Mouse (Mus musculus): ENCODE measurements at regions not wholly inside any gene's neighbourhood (a gene's known extent, or its start where the extent isn't known, plus 50 kb on each side); places are given as distances from the start of the nearest gene placed in this dataset.
"Not testable (repeated sequence)": the region's sequence is repeated elsewhere in the genome, so short reads cannot be mapped to it uniquely, and the experiment has no call there.

DNA sequence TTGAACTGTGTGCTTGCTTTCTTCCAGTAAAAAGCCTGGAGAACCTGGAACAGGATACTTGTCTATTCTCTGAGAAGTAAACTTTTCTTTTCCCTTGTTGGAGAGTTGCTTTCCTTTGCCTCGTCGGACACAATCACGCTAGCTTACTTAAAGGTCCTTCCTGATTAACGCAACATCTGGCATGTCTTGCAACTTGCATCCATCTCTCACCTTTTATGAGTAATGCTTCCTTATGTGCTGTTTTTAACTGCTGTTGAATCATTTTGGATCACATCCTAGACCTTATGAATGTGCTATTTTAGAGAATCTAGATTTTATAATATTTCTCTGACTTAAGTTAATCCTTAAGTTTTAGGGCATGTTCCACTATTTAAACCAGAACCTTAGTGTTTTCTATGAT lies 188.4 kb upstream of the Pcsk5 start:
- no peak for DNase-seq

DNA sequence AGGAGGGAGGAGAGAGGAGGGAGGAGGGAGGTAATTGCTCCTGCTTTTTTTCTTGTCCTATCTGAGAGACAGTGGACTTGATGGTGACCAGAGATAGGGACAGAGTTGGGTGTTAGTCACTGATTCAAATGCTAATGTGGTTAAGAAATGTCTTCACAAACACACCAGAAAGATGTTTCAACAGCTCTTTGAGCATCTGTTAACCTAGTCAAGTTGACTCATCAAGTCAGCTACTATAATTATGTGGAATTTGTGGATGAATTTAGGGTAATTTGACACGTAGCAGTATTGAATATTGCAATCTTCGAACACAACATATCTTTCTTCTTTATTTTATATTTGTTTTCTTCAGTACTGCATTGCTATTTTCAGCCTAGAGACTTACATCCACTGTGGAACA lies 182.9 kb upstream of the Pcsk5 start:
- DNase-seq, result no peak

DNA sequence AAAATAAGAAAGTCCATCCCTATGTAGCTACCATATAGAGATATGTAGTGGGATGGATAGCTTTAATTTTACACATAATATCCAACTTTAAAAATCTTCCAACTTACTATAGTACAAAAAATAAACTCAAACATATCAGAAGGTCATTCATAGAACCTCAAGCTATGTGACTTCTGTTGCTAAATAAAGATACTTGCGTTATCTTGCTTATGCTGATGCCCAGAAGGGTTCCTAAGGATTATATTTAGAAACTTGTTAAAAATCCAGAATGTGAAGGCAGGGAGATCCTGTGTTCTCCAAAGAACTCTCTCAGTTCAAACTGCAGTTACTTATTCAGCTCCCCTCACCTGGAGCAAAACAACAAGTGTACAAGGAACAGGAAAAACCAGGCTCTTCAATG lies 177.9 kb upstream of the Pcsk5 start:
- DNase-seq, result no peak

DNA sequence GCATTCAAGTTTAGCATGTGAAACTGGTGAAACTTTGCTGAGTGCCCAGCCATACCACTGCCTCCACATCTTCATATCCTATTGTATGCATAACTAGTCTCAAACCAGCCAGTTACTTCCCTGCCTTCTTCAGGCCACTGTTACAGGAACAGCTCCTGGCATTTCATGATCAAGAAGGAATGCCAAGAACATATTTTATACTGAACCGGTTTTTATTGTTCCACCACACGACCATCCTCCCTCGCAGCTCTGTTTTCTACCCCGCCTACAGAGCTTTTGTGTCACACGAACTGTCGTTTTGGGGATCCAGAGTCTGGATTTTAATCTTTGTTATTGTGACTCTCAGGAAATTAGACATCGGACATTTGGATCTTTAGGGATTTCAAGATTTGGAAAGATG lies 174.6 kb upstream of the Pcsk5 start:
- no peak for DNase-seq

DNA sequence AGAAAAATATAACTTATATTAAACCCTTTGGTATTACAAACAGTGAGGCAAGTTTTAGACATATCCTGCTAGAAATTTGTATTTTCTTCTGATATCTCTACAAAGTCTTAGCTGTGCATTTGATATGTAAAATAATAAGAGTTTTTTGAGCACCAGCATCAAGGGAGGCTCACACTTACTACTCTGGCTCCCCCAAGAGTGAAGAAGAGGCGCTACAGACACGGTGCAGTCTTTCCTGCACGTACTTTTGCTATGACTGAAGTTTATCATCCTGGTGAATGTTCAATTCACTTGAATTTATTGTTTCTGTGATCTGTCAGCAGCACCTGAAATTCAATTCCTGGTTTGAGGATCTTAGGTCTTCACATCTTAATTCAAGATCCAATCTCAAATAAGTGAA lies 160.1 kb upstream of the Pcsk5 start:
- no peak for DNase-seq

DNA sequence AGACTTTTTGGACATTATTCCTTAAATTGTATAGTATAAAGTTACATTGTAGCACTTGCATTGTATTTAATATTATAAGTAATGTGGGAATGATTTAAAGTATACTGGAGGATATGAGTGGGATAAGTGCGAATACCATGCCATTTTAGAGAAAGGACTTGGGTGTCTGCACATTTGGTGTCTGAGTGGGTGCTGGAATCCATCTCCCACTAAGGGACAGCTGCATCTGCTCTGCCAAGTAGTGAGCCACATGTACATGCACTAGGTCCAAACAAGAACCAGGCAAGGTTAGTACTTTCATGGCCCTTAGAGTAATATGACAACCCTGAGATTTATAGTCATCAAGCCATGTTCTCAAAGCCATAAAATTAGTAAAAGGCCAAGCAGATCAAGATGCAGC lies 146.0 kb upstream of the Pcsk5 start:
- DNase-seq, result no peak

DNA sequence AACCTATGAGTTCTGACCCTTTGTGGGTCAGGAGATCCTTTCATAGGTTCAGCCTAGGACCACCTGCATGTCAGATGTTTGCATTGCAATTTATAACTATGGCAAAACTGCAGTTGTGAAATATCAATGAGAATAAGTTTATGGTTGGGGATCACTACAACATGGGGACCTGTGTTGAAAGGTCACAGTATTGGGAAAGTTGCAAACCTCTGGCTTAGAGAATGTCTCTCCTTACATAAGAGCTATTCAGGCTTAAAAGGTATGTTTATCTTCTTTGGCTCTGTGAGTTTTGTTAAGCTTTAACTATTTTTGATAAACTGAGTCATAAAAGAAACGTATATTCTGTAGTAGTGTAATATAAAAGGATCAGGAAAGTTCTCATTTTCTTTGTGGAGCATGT lies 128.1 kb upstream of the Pcsk5 start:
- no peak for DNase-seq

DNA sequence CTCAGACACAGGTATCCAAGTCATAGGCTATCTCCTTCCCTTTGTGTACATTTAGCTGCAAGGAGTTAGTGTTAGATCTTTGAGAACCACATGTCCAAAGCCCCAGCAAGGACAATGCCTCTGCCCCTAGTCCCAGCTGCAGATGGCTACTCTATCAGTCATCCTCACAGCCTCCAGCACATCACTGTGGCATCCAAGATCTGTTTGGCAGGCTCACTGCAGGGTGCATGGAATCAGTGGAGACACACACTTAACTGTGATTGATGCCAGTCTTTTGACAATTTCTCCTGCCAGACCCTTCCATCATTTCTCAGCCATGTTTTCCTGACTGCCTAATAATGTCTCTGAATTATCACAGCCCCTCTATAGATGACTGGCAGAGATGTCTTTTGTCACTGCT lies 121.0 kb upstream of the Pcsk5 start:
- no peak for DNase-seq

DNA sequence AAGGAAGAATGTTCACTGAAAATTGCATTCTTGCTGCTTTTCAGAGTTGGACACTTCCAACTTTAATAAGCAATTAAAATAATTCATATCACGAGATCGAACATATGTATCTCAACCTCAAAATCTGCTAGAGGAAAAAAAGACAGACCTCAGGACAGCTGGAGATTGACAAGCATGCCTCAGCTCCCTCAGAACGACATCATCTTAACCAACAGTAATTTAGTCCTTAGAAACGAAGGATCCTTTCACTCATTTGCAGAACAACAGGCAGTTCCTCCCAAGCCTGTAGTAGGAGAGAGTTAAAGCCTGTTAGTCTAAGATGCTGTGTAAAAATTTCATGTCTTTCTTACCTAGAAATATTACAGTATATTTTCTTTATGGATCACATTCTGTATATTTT lies 95.2 kb upstream of the Pcsk5 start:
- no peak for DNase-seq

DNA sequence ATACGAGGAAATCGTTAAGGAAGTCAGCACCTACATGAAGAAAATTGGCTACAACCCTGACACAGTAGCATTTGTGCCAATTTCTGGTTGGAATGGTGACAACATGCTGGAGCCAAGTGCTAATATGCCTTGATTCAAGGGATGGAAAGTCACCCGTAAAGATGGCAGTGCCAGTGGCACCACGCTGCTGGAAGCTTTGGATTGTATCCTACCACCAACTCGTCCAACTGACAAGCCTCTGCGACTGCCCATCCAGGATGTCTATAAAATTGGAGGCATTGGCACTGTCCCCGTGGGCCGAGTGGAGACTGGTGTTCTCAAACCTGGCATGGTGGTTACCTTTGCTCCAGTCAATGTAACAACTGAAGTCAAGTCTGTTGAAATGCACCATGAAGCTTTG lies 89.7 kb upstream of the Pcsk5 start:
- DNase-seq, result not testable (repeated sequence)

DNA sequence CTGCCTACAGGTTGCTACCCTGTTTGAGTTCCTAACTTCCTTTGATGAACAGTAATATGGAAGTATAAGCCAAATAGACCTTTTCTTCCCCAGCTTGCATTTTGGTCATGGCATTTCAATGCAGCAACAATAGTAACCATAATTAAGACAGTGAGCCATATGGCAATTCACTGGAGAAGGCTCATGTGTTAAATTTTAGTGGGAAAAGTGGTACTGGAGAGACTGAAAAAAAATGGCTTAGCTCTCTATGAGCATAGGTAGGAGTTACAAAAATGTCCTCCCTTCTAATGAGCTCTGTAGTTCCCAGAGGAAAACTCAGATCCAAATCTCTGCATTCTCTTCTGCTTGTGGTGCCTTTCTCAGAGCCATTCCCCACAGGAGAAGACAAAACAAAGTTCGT lies 70.1 kb upstream of the Pcsk5 start:
- no peak for DNase-seq

DNA sequence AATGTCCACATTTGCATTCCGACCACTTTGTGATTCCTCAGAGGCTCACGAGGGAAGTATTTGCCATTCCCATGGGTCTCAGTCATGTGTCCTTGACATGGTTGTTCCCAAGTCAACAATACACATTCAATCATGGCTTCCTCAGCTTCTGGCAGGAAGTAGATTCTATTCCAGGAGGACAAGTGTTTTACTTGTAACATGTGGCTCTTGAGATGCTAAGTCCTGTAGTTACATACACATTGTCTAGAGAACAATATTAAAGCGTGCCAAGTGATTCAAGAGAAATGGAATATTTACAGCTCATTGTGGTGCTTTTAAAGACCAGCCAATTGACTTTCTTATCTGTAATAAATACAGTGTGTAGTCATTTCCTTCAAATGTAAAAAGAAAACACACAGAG lies 66.7 kb upstream of the Pcsk5 start:
- DNase-seq, result no peak

DNA sequence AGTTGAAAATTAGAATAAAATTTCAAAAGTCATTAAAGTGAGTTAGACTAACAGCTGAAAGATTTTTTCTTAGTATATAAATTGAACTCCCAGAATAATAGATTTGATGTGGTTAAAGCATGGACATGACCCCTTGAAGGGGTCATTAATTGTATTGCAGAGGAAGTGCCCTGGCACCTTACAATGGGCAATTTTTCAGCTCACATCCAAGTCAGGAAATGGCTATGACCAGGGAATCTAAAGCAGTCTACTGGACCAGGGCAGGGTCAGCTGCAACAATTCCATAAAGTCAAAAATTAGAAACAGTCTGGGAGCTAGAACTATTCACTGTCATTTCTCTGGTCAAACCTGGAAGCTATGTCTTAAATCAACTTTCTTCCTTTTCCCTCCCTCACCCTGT lies 55.2 kb upstream of the Pcsk5 start:
- no peak for DNase-seq

Small RNA genes in the stretch of these regions (microRNA-seq; reads per million reads assigned to microRNA genes)
- gene Gm23061, result 0 reads per million in 2 experiments
